Mouse (Mus musculus): ENCODE measurements at regions not wholly inside any gene's neighbourhood (a gene's known extent, or its start where the extent isn't known, plus 50 kb on each side); places are given as distances from the start of the nearest gene placed in this dataset.

DNA sequence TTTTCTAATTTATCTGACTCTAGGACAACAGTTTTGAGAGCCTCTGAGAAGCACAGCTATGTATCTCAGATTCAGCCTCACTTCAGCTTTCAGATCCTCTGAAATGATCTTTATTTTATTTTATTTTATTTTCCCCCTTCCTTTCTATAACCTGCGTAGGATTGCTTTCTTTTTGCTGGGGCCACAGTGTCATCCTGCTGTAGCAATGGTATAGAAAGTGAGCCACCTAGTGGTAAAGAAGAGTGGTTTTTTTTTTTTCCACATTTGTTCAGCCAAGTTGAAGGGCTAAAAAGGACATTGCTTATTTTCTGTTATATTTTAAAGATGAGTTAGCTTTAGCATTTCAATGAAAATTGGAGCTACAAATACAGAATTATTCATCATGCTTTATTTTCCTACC is 966.4 kb downstream of the Fam181b start:
- Histone ChIP-seq H3K36me3 (replicated peaks in 1 of 2; ENCODE audit: control insufficient read depth in 1 of 2, insufficient read depth in 1 of 2, low read length in 1 of 2) (no peaks in the 10 kb centered on the region), H3K9me3 (replicated peaks; ENCODE audit: low read length) (peaks cover 26% of the 10 kb centered on the region), H3K4me1 (ENCODE audit: control insufficient read depth in 1 of 2, insufficient read depth in 2 of 2) (no peaks in the 10 kb centered on the region), H3K27me3 (replicated peaks) (no peaks in the 10 kb centered on the region), H3K9ac (ENCODE audit: insufficient read depth, low read depth) (no peak overlapping the region), H3K27ac (ENCODE audit: insufficient read depth, low read depth) (no peak overlapping the region), H3K4me3 (replicated peaks in 1 of 3; ENCODE audit: low read depth in 2 of 3, low read length in 2 of 3, poor library complexity in 1 of 3) (no peak overlapping the region), H3K79me2 (replicated peaks; ENCODE audit: control insufficient read depth, extremely low read depth, insufficient read depth, poor library complexity, severe bottlenecking) (no peaks in the 10 kb centered on the region), H3K4me2 (ENCODE audit: insufficient read depth, low read depth, poor library complexity, severe bottlenecking) (no peak overlapping the region)
- TF ChIP-seq UBTF (IDR thresholded peaks at IDR 0.05; ENCODE audit: low read depth, low read length) (no peak), MYC (IDR thresholded peaks at IDR 0.05; ENCODE audit: low read depth, low read length) (no peak), BHLHE40 (IDR thresholded peaks at IDR 0.05; ENCODE audit: low read depth, low read length) (no peak), IRF4 (IDR thresholded peaks at IDR 0.05; ENCODE audit: low read depth, low read length) (no peak), CHD1 (IDR thresholded peaks at IDR 0.05; ENCODE audit: low read depth, low read length) (no peak), MAZ (IDR thresholded peaks at IDR 0.05; ENCODE audit: low read depth, low read length) (no peak), ZNF384 (IDR thresholded peaks at IDR 0.05; ENCODE audit: low read depth, low read length) (no peak), ZMIZ1 (IDR thresholded peaks at IDR 0.05; ENCODE audit: low read depth, low read length) (no peak), RAD21 (IDR thresholded peaks at IDR 0.05; ENCODE audit: low read depth, low read length) (peak; percentile 11), CTCF (conservative IDR thresholded peaks at IDR 0.05 in 1 of 2, IDR thresholded peaks at IDR 0.05 in 1 of 2; ENCODE audit: low read depth in 2 of 2, low read length in 2 of 2) (peak in 1 of 2 experiments; percentile 34; a peak in 2 of 4 replicates), ZKSCAN1 (IDR thresholded peaks at IDR 0.05; ENCODE audit: borderline replicate concordance, low read depth, low read length) (no peak), USF1 (IDR thresholded peaks at IDR 0.05; ENCODE audit: low read depth, low read length) (no peak), PAX5 (IDR thresholded peaks at IDR 0.05; ENCODE audit: low read length) (no peak)
- in situ Hi-C loops (cut with MboI; ENCODE audit: low pct_ligation_motif_present, low pct_unique_long_range_greater_than_20kb, low sequenced_read_pairs) (no loop called here), dilution Hi-C loops (cut with MboI; ENCODE audit: extremely low pct_ligation_motif_present, extremely low pct_unique_long_range_greater_than_20kb, low sequenced_read_pairs) (no loop called here)
- DNase-seq (ENCODE audit: extremely low read depth): no peak

DNA sequence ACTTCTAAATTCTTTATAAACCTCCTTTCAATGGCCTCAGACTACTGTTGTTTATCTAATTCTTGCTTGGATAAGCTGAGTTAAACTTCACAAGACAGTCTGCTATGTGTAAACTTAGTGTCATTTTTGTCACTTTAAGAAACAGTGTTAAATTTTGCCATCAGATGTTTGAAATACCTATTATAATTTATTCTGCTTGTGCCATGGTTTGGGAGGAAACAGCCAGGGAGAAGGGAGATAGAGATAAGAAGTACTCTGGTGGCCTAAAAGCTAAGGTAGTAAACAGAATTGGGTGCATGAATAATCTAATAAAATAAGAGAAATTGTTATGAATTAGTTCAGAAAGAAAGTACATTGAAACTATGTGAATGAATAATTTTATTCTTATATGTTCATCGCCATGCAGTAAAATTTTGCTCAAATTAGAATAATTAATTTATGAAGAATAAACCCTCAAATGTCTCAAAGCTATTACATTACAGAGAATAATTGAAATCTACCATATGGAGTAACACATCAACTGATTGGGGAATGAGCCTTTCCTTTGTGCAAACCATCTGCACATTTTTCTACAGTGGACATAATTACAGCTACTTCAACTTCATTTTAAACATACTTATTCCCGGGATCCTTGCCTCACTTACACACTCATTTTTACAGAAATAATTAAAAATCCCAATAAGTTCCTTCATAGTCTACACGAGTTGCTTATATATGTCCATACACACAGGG is 982.3 kb downstream of the Fam181b start:
- dilution Hi-C loops (cut with MboI; ENCODE audit: extremely low pct_ligation_motif_present, extremely low pct_unique_long_range_greater_than_20kb, low sequenced_read_pairs): no loop called here
- Histone ChIP-seq H3K4me3 (replicated peaks in 1 of 3; ENCODE audit: low read depth in 2 of 3, low read length in 2 of 3, poor library complexity in 1 of 3) (no peak overlapping the region), H3K4me1 (ENCODE audit: control insufficient read depth in 1 of 2, insufficient read depth in 2 of 2) (no peaks in the 10 kb centered on the region), H3K9ac (ENCODE audit: insufficient read depth, low read depth) (no peak overlapping the region), H3K27ac (ENCODE audit: insufficient read depth, low read depth) (no peak overlapping the region), H3K9me3 (replicated peaks; ENCODE audit: low read length) (no peaks in the 10 kb centered on the region), H3K79me2 (replicated peaks; ENCODE audit: control insufficient read depth, extremely low read depth, insufficient read depth, poor library complexity, severe bottlenecking) (no peaks in the 10 kb centered on the region), H3K36me3 (replicated peaks in 1 of 2; ENCODE audit: control insufficient read depth in 1 of 2, insufficient read depth in 1 of 2, low read length in 1 of 2) (no peaks in the 10 kb centered on the region), H3K4me2 (ENCODE audit: insufficient read depth, low read depth, poor library complexity, severe bottlenecking) (no peak overlapping the region), H3K27me3 (replicated peaks) (no peaks in the 10 kb centered on the region)
- no peak for DNase-seq (ENCODE audit: extremely low read depth)
- in situ Hi-C loops (cut with MboI; ENCODE audit: low pct_ligation_motif_present, low pct_unique_long_range_greater_than_20kb, low sequenced_read_pairs): no loop called here
- TF ChIP-seq RCOR1 (conservative IDR thresholded peaks at IDR 0.05; ENCODE audit: low read depth, low read length) (no peak), MYC (IDR thresholded peaks at IDR 0.05; ENCODE audit: low read depth, low read length) (no peak), JUN (IDR thresholded peaks at IDR 0.05; ENCODE audit: insufficient read depth, low read depth, low read length) (no peak), UBTF (IDR thresholded peaks at IDR 0.05; ENCODE audit: low read depth, low read length) (no peak), NELFE (IDR thresholded peaks at IDR 0.05; ENCODE audit: low read depth, low read length) (no peak)

Data from CH12.LX (cell line).